Mouse (Mus musculus): ENCODE results near the gene Gm10663.

Gm10663 gene

DNA sequence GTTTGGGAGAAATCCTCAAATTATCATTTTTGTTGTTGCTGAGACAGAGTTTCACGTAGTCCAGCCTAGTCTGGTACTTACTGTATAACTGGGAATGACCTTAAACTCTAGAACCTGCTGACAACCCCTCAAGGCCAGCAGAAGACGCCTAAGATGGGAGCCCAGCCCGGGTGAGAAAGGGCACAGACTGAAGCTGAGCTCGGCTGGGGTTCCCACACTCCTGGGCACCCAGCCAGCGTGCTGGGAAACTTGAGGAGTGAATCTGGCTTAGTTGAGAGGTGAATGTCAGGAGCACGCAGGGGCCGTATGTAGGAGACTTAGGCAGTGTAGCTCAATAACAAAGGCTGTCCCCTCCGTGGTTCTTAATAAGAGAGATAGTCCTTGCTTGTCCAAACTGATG lies 12.9 kb downstream of the Gm10663 start:
- DNase-seq (ENCODE audit: low spot score) = no peak

DNA sequence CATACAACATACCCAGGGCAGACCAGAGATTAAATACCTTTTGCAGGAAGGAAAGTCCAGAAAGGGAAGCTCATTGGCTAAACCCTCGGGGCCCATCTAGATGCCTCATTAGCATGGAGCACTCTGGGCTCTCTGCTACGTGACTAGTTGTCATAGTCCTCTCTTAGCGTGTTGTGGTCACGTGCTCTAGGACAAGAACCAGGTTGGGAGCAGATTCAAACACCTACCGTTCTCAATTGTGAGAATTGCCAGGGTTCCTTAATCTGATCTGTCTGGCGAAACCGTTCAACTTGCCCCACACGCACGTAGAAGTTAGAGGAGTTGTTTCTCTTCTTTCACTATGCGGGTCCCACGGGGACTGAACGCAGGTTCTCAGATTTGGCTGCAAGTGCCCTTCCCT lies 13.3 kb downstream of the Gm10663 start:
- DNase-seq (ENCODE audit: low spot score) = no peak

- peak; percentile 33 for DNase-seq (ENCODE audit: low spot score)
Observed at GRCm38 (mm10) chr8:65089781-65090180, 14.9 kb downstream of the Gm10663 start.

DNA sequence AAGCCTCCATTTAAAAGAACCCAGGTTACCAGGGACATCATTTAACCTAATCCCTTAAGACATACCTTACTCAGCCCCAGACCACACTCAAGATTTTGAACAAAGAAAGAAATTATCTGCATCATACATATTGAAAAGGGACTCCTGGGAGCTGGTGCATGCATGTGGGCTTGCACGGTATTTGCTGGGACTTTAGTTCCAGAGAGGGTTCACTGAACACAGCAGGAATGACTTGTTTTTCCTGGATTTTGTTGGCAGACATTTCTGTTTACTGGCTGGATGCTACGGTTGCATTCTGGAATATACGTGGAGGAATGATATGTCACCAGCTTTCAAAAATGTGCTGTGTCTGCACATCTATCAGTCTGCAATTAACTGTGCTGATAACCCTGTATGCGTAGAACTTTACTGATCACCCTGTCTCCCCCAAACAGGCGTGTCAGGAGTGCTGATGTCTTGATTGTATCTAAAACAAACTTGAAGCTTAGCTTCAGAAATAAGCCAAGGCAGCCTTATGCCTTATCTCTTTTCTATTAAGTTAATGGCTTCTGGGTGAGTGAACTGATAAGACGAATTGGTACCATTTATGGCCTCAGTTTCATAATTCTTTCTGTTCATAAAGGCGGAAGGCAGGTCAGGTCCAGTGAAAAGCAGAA lies 23.1 kb downstream of the Gm10663 start:
- DNase-seq (ENCODE audit: low spot score) = no peak

DNA sequence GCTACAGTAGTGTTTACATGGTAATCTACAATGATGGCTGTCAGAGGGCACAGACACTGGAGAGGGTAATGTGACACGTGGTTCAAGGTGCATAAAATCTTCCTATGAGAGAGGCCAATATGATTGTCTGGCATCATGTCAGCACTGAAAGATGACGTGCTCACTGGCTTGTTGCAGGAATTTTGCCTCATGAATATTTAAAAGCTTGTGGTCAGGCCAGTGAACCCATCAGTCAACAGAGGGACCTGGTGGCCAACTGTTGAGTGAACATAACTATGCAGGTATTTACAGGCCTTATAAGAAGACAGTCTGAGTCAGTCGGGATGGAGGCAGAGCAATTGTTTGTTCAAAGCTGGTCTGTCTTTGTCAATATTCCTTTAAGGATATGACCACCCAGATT lies 24.9 kb downstream of the Gm10663 start:
- no peak for DNase-seq (ENCODE audit: low spot score)

DNA sequence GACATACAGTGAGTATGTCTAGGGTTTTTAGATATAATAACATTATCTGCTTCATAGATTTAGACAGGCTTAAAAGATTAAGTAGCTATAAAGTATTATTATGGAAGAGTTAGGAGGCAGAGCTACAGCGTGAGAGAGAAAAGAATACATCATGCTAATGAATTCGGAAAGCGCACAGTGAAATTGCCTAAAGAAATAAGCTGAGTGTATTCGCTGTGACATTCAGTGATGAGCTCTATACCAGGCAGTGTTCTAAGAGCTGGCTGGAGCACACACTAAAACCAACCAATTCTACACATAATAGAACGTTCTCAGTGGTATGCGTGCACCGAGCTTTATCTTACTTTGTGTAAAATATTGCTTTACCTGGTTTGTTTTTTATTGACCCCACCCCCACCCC lies 28.8 kb downstream of the Gm10663 start:
- DNase-seq (ENCODE audit: low spot score) = no peak

DNA sequence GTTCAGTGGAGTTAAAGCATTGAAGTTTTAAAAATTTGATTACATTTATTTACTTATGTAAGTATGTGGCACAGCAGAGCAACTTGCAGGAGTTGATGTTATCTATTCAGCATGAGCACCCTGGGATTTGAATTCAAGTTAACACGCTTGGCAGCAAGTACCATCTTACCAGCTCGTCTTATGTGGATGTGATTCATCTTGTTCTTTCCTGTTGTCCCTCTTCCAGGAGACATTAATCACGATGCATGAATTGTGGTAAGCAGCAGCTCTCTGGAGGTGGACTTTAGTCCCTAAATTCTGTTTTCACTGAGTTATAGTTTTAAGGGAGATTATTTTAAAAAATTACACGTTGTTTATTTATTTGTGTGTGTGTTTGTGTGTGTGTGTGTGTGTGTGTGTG lies 29.2 kb downstream of the Gm10663 start:
- no peak for DNase-seq (ENCODE audit: low spot score)

DNA sequence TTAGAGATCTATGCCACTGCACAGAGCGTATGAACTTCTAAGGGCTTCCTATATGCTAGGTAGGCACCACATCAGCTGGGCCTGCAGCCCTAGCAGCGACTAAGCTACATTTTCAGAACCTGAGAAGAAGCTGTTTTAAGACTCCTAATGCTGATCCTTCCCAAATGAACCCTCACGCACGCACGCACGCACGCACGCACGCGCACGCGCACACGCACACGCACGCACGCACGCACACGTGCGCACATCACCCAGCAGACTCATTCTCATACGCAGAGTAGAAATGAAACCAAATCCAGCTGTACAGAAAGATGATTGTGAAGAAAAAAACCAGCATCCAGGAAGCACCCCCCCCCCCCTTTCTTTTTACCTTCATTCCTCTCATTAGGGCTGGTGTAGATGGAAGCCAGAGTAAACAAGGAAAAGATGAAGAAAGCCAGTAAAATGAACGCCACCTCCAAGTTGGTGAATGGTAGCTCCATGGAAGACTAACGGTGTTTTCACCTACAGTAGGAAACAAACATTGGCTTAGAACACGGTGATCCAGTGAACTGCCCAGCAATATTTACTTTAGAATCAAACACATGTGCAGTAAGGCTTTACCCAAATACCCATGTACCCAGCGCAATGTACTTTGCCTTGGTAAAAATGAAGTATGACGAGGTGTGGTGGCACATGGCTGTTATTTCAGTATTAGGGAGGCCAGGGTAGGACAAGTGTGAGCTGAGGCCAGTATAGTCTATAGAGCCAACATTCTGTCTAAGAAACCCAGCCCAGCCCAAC lies 33.3 kb downstream of the Gm10663 start:
- no peak for DNase-seq (ENCODE audit: low spot score)

DNA sequence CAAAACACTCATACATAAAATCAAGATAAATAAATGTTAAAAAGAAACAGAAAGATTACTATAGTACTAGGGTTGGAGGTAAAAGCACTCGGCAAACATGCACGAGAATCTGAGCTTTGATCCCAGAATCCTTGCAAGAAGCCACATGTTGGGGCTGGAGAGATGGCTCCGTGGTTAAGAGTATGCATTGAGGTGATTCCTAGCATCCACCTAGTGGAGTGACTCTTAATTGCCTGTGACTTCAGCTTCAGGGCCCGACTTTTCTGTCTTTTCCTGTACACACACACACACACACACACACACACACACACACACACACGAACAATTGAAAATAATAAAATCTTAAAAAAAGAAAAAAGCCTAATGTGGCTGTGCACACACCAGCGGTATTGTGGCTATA lies 34.1 kb downstream of the Gm10663 start:
- DNase-seq (ENCODE audit: low spot score) = no peak

DNA sequence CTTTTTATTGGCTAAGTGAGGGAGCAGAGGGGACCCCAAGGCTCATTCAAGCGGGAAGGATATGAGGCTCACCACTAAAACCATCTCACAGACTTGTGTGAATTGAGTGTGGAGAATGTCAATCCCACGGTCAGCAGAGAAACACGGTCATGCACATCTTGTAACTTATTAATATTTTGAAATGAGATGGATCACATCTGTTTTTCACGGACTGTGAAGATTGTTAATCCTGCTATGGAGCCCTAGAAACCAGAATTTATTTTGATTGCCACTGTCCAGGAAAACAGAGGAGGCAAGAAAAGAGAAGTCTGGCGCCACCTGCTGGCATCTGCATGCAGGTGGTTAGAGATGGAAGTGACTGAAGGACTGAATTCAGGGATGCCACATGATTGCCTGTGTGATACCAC lies 35.5 kb downstream of the Gm10663 start:
- DNase-seq (ENCODE audit: low spot score) = peak; percentile 88

DNA sequence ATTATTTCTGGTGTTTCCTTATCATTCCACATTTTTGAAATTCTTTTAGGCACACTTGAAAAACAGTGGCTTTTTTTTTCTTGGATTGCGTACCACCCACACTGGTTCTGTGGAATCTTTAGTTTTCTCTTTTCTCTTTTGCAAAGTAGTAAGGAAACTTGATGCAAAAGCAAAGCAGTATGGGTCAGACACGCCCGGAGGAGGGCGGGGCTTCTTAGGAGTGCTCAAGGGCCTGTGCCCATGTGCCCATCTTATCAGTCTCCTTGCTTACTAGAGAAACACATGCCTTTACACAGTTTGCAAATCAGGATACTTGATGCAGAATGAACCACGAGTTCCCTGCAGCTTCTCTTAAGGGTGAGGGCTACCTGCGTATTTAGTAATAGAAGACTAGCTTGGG lies 37.3 kb downstream of the Gm10663 start:
- DNase-seq (ENCODE audit: low spot score) = no peak

GRCm38 (mm10) chr8:65126014-65126413 lies 51.2 kb downstream of the Gm10663 start:
- no peak for DNase-seq (ENCODE audit: low spot score)

GRCm38 (mm10) chr8:65126454-65126853 lies 51.6 kb downstream of the Gm10663 start:
- no peak for DNase-seq (ENCODE audit: low spot score)

All from embryo, embryonic 10.5 days (tissue).